Mouse (Mus musculus) heart, postnatal 0 days (tissue): ENCODE measurements at regions not wholly inside any gene's neighbourhood (a gene's known extent, or its start where the extent isn't known, plus 50 kb on each side); places are given as distances from the start of the nearest gene placed in this dataset.

Experiments
- ATAC-seq: fragments of 200-750 bp; cut with Nextera tagmentation; 2 replicates; pipeline ENCODE4 v1.8.0; 2017; ENCODE audit warnings: low read depth, moderate number of reproducible peaks, moderate library complexity; ENCODE audit not compliant: insufficient read depth
- DNase-seq: peaks from one replicate; pipeline ENCODE4 v3.0.0-alpha.2; 2016; ENCODE audit warnings: low spot score
- H3K27ac ChIP-seq: fragments of 300-500 bp; sonication (generic); 2 replicates; pipeline ENCODE4 v1.5.1; 2014; ENCODE audit warnings: low read depth, mild to moderate bottlenecking
- H3K27me3 ChIP-seq: fragments of 300-500 bp; sonication (generic); 2 replicates; pipeline ENCODE4 v1.6.1; 2014; ENCODE audit warnings: low read length, mixed read lengths; ENCODE audit not compliant: control insufficient read depth, insufficient read depth
- H3K36me3 ChIP-seq: fragments of 300-500 bp; sonication (generic); replicated peaks from 2 replicates; pipeline ENCODE4 v1.6.1; 2014; ENCODE audit warnings: low read length, mixed read lengths; ENCODE audit not compliant: control insufficient read depth, insufficient read depth
- H3K4me1 ChIP-seq: fragments of 300-500 bp; sonication (generic); 2 replicates; pipeline ENCODE4 v1.6.1; 2014; ENCODE audit warnings: antibody characterized with exemption; ENCODE audit not compliant: control insufficient read depth, insufficient read depth
- H3K4me2 ChIP-seq: fragments of 300-500 bp; sonication (generic); 2 replicates; pipeline ENCODE4 v1.6.1; 2014; ENCODE audit warnings: low read depth, mild to moderate bottlenecking, low read length, moderate library complexity
- H3K4me3 ChIP-seq: fragments of 300-500 bp; sonication (generic); 2 replicates; pipeline ENCODE4 v1.5.1; 2014; ENCODE audit warnings: low read depth, low read length
- H3K9ac ChIP-seq: fragments of 300-500 bp; sonication (generic); replicated peaks from 2 replicates; pipeline ENCODE4 v1.6.1; 2014; ENCODE audit warnings: low read depth, low read length, mixed read lengths
- H3K9me3 ChIP-seq: fragments of 300-500 bp; sonication (generic); replicated peaks from 2 replicates; pipeline ENCODE4 v1.6.1; 2016; ENCODE audit warnings: low read length; ENCODE audit not compliant: control insufficient read depth
- CTCF ChIP-seq: IDR thresholded peaks from 2 replicates; pipeline ENCODE4 v1.5.1; 2016; ENCODE audit warnings: antibody characterized with exemption, control low read depth, low read depth
- EP300 ChIP-seq: IDR thresholded peaks from 2 replicates; pipeline ENCODE4 v1.6.1; 2016; ENCODE audit warnings: antibody characterized with exemption, low read depth
- WGBS: fragments of 180-500 bp; shearing (Covaris S2); extraction: QIAGEN DNeasy Blood & Tissue Kit; methylation state at CpG from one replicate; pipeline ENCODE4 v1.1.7; 2014; 5-methylcytosine and 5-hydroxymethylcytosine counted together

GRCm38 (mm10) chr9:61249691-61250425 lies 122.3 kb upstream of the Tle3 start:
- no peaks in the 10 kb centered on the region for H3K36me3 ChIP-seq
- no peaks in the 10 kb centered on the region for H3K4me1 ChIP-seq
- TF ChIP-seq CTCF, result no peak
- peaks cover 11% of the 10 kb centered on the region; the same call in 1 of the 2 replicates for H3K9me3 ChIP-seq
- H3K4me3 ChIP-seq, result no peak overlapping the region
- no peak for DNase-seq
- H3K9ac ChIP-seq, result no peak overlapping the region
- WGBS, result 64% methylated on average over 5 of the region's 5 CpGs
- no peak overlapping the region for H3K4me2 ChIP-seq
- no peak for ATAC-seq
- H3K27ac ChIP-seq, result no peak overlapping the region
- H3K27me3 ChIP-seq, result peaks cover 19% of the 10 kb centered on the region

DNA sequence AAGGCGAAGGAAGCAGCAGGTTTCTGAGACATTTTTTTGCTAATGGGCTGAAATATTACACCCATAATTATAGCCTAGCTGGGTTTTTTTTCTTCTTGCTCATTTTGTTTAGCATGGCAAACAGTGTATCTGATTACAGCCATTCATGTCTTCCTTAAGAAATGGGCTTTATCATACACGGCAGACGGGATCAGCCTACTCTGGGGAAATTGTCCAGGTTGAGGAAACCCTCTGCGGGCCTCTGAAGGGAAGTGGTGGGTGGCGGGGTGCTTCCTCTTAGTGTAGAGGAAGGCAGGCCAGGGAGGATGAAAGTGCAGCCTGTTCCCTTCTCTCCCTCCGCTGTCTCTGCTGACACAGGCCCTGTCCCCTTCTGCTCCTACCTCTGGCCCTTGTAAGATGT lies 120.6 kb upstream of the Tle3 start:
- Histone ChIP-seq H3K4me3 (no peak overlapping the region), H3K9ac (no peak overlapping the region), H3K9me3 (0 out of 2 replicates have a peak, but pooled peaks cover 6% of the 10 kb centered on the region), H3K27me3 (peaks cover 29% of the 10 kb centered on the region), H3K36me3 (no peaks in the 10 kb centered on the region), H3K4me1 (no peaks in the 10 kb centered on the region), H3K4me2 (no peak overlapping the region), H3K27ac (no peak overlapping the region)
- TF ChIP-seq CTCF, result no peak
- no peak for TF ChIP-seq EP300
- DNase-seq, result no peak
- 56% methylated on average over 6 of the region's 6 CpGs for whole genome bisulfite sequencing
- ATAC-seq, result no peak

- H3K4me2 ChIP-seq, result no peak overlapping the region
- H3K4me3 ChIP-seq, result no peak overlapping the region
- no peaks in the 10 kb centered on the region for H3K36me3 ChIP-seq
- no peaks in the 10 kb centered on the region for H3K4me1 ChIP-seq
- no peak for TF ChIP-seq EP300
- TF ChIP-seq CTCF, result no peak
- H3K27ac ChIP-seq, result no peak overlapping the region
- H3K9me3 ChIP-seq, result 0 out of 2 replicates have a peak, but pooled peaks cover 6% of the 10 kb centered on the region
- no peak for ATAC-seq
- no peak overlapping the region for H3K9ac ChIP-seq
- H3K27me3 ChIP-seq, result peaks cover 35% of the 10 kb centered on the region
- DNase-seq, result no peak
- 72% methylated on average over 3 of the region's 3 CpGs for WGBS
Observed at GRCm38 (mm10) chr9:61253761-61254160, 118.4 kb upstream of the Tle3 start.

DNA sequence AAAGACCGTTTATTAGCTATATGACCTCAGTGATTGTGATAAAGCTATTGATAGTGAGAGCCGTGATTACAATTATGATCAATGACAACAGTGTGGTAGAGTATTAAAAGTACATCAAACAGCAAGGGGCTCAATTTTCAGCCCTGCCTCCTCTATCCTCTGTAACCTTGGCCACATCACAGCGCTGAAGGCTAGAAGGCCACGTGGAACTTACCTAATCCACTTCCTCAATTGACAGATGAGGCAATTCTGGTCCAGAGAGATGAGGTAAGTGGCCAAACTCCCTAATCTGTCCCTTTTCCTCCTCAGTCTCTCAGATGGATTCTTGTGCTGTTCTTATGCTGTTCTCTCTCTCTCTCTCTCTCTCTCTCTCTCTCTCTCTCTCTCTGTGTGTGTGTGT lies 114.7 kb upstream of the Tle3 start:
- no peak overlapping the region for H3K9ac ChIP-seq
- H3K9me3 ChIP-seq, result 0 out of 2 replicates have a peak, but pooled peaks cover 6% of the 10 kb centered on the region
- no peaks in the 10 kb centered on the region for H3K36me3 ChIP-seq
- H3K4me3 ChIP-seq, result no peak overlapping the region
- no peak overlapping the region for H3K4me2 ChIP-seq
- no peak for DNase-seq
- H3K27me3 ChIP-seq, result peaks cover 62% of the 10 kb centered on the region
- no peak for ATAC-seq
- TF ChIP-seq CTCF (no peak), EP300 (no peak)
- no peaks in the 10 kb centered on the region; the same call in 1 of the 2 replicates for H3K4me1 ChIP-seq
- H3K27ac ChIP-seq, result no peak overlapping the region
- 56% methylated on average over 4 of the region's 4 CpGs for WGBS

DNA sequence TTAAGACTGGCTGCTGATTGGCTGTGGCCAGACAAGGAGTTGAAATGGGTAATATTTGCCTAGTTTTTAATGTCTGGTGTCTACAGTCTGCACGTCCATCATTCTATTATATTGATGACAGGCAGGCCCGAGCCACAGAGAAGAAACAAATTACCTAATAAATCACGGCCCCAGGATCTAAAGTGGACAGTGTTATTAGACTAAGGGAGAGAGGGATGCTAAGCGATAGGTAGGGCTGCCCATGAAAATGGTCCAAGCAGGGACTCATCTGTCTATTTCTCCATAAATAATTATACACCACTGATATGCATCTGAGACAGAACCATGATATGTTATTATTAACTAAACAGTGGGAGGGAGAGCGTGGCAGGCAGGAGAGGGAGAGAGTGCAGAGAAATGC lies 114.1 kb upstream of the Tle3 start:
- TF ChIP-seq CTCF (no peak), EP300 (no peak)
- Histone ChIP-seq H3K4me1 (no peaks in the 10 kb centered on the region; the same call in 1 of the 2 replicates), H3K4me3 (no peak overlapping the region), H3K27me3 (peaks cover 64% of the 10 kb centered on the region), H3K27ac (no peak overlapping the region), H3K9me3 (0 out of 2 replicates have a peak, but pooled peaks cover 6% of the 10 kb centered on the region), H3K9ac (no peak overlapping the region), H3K4me2 (no peak overlapping the region), H3K36me3 (no peaks in the 10 kb centered on the region)
- DNase-seq, result no peak
- no peak for ATAC-seq
- 84% methylated on average over 5 of the region's 5 CpGs for WGBS
